Mouse (Mus musculus) liver, embryonic 16.5 days (tissue): Measurements from ENCODE around the gene Npdc1. TPM values are rescaled to one million over a fixed set of nuclear protein-coding genes. Genes with fewer than 3 reads are reported as not detected.

ENCODE experiments used
- ATAC-seq: fragments of 200-750 bp; cut with Nextera tagmentation; 2 replicates; pipeline ENCODE4 v1.8.0; 2017; ENCODE audit warnings: low read depth, mild to moderate bottlenecking, moderate number of reproducible peaks, moderate library complexity
- H3K27ac ChIP-seq: fragments of 300-500 bp; sonication (generic); 2 replicates; pipeline ENCODE4 v1.5.1; 2014; ENCODE audit warnings: mild to moderate bottlenecking, low read length
- H3K27me3 ChIP-seq: fragments of 300-500 bp; sonication (generic); 2 replicates; pipeline ENCODE4 v1.6.1; 2014; ENCODE audit warnings: low read depth, low read length, mixed read lengths; ENCODE audit not compliant: control insufficient read depth, insufficient read depth
- H3K36me3 ChIP-seq: fragments of 300-500 bp; sonication (generic); 2 replicates; pipeline ENCODE4 v1.6.1; 2014; ENCODE audit warnings: mild to moderate bottlenecking; ENCODE audit not compliant: control insufficient read depth, insufficient read depth
- H3K4me1 ChIP-seq: fragments of 300-500 bp; sonication (generic); 2 replicates; pipeline ENCODE4 v1.6.1; 2014; ENCODE audit warnings: low read depth, low read length, mixed read lengths; ENCODE audit not compliant: control insufficient read depth
- H3K4me2 ChIP-seq: fragments of 300-500 bp; sonication (generic); 2 replicates; pipeline ENCODE4 v1.6.1; 2014; ENCODE audit warnings: low read depth, low read length, mixed read lengths
- H3K4me3 ChIP-seq: fragments of 300-500 bp; sonication (generic); 2 replicates; pipeline ENCODE4 v1.5.1; 2014; ENCODE audit warnings: low read depth, mild to moderate bottlenecking, low read length
- H3K9ac ChIP-seq: fragments of 300-500 bp; sonication (generic); 2 replicates; pipeline ENCODE4 v1.6.1; 2014; ENCODE audit warnings: low read depth, low read length
- H3K9me3 ChIP-seq: fragments of 300-500 bp; sonication (generic); replicated peaks from 2 replicates; pipeline ENCODE4 v1.6.1; 2016; ENCODE audit warnings: low read length; ENCODE audit not compliant: control insufficient read depth
- WGBS: fragments of 180-500 bp; shearing (Covaris S2); extraction: QIAGEN DNeasy Blood & Tissue Kit; methylation state at CpG from one replicate; pipeline ENCODE4 v1.1.7; 2014; ENCODE audit not compliant: insufficient replicate concordance; 5-methylcytosine and 5-hydroxymethylcytosine counted together
- polyA plus RNA-seq: library from polyadenylated mRNA; unstranded; fragments of >200 nt; fragmentation: Nextera tagmentation; extraction: Ambion mirVana; gene quantifications from 2 replicates; pipeline ENCODE4 v1.2.1, GENCODE M21; 2015

The Npdc1 gene
- polyA plus RNA-seq, 1 experiment from 2014 or later = 4.8 TPM

DNA sequence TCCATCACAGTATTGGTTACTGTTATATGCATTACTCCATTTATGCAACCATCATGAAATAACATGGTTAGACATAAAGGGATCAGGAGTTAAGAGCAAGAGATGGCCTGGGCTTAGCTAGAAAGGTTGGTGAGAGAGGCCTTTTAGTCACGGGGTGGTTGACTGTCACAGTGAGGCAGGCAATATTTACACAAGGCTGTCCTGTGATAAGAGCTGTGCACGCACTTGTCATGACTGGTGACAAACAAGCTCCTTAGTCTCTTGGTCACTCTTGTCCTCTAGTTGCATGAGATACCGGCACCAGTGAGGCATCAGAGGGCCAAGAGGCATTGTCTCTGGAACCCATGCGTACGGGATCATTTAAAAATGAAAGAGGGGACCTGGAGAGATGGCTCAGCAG lies 14.7 kb upstream of the Npdc1 start:
- no peaks in the 10 kb centered on the region for H3K27me3 ChIP-seq
- H3K4me2 ChIP-seq = no peak overlapping the region
- H3K27ac ChIP-seq = no peak overlapping the region
- no peak overlapping the region for H3K4me3 ChIP-seq
- peak; percentile 82 for ATAC-seq
- H3K36me3 ChIP-seq = no peaks in the 10 kb centered on the region
- 53% methylated on average over 5 of the region's 5 CpGs for WGBS
- no peak overlapping the region for H3K9ac ChIP-seq
- no peaks in the 10 kb centered on the region for H3K9me3 ChIP-seq
- no peaks in the 10 kb centered on the region for H3K4me1 ChIP-seq

GRCm38 (mm10) chr2:25391266-25391665 lies 7.9 kb upstream of the Npdc1 start:
- ATAC-seq = no peak
- WGBS = 61% methylated on average over 5 of the region's 5 CpGs
- no peak overlapping the region for H3K27ac ChIP-seq
- H3K9ac ChIP-seq = no peak overlapping the region
- H3K9me3 ChIP-seq = no peaks in the 10 kb centered on the region
- H3K36me3 ChIP-seq = no peaks in the 10 kb centered on the region
- H3K4me1 ChIP-seq = peaks cover 7% of the 10 kb centered on the region
- no peak overlapping the region for H3K4me3 ChIP-seq
- no peak overlapping the region for H3K4me2 ChIP-seq
- peaks cover 27% of the 10 kb centered on the region for H3K27me3 ChIP-seq

GRCm38 (mm10) chr2:25394281-25395221 lies 4.6 kb upstream of the Npdc1 start:
- ATAC-seq = no peak
- no peak overlapping the region for H3K27ac ChIP-seq
- WGBS = 42% methylated on average over 3 of the region's 3 CpGs

DNA sequence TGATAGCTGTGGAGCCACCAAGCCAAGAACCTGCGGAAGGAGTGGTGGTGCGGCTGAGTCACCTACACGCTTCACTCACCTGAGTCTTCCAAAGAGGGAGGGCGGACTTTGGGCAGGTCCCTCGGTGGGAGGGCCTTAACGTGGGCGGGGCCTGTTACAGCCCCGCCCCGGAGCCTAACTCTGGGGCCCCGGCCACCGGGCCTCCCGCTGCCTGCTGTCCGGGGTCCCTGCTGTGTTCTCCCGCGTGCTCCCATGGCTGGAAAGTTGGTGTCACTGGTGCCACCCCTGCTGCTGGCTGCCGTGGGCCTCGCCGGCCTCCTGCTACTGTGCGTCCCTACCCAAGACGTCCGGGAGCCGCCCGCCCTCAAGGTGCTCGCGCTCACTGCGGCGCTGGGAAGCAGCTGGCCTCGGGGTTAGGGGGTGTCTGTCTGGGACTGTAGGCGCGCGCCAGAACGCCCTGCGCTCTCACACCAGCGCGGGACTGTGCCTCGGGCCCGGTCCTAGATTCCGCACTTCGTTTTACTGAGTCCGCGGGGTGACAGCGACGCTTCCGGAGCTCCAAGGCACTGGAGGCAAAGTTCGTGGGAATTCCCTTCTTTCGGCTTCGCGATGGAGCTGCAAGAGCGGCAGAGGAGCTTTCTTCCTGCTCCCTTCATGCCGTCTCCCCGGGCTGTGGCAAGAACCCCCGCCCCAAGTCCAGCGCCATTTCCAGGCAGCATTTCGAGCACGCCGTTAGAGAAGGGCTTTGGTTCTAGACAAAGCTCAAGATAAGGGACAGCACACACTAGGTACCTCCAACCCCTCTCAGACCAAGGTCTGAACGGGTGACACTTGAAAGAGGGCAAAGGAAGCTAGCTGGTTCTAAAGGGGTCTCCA lies 3.2 kb upstream of the Npdc1 start, which contains the start of gene Entpd2:
Entpd2 (plus strand) TSS at position 154 of the 876 bp plus-strand sequence.
- H3K9ac ChIP-seq = 0 out of 2 replicates have a peak within 1 kb of the TSS, but pooled peaks have one; percentile 16
- peak within 1 kb of the TSS; percentile 48 for H3K4me3 ChIP-seq
- H3K27ac ChIP-seq = no peak within 1 kb of the TSS
- H3K4me1 ChIP-seq = peaks cover 8% of the 10 kb centered on the region
- no peaks in the 10 kb centered on the region for H3K36me3 ChIP-seq
- peak; percentile 64 for ATAC-seq
- H3K4me2 ChIP-seq = peak within 1 kb of the TSS; percentile 64
- H3K9me3 ChIP-seq = no peaks in the 10 kb centered on the region
- under 1% methylated on average over 57 of the region's 57 CpGs for WGBS
- peaks cover 68% of the 10 kb centered on the region for H3K27me3 ChIP-seq

More at GRCm38 (mm10) chr2:25394281-25395221, 4.6 kb upstream of the Npdc1 start:
- no peak overlapping the region for H3K9ac ChIP-seq
- no peak overlapping the region for H3K4me2 ChIP-seq
- H3K9me3 ChIP-seq = no peaks in the 10 kb centered on the region
- no peak overlapping the region for H3K4me3 ChIP-seq
- H3K4me1 ChIP-seq = peaks cover 7% of the 10 kb centered on the region
- peaks cover 54% of the 10 kb centered on the region for H3K27me3 ChIP-seq
- H3K36me3 ChIP-seq = no peaks in the 10 kb centered on the region

- H3K9me3 ChIP-seq = no peaks in the 10 kb centered on the region
- H3K4me2 ChIP-seq = 0 out of 2 replicates have a peak overlapping the region, but pooled peaks have one; percentile 64
- no peak for ATAC-seq
- no peak overlapping the region for H3K9ac ChIP-seq
- no peak overlapping the region for H3K27ac ChIP-seq
- no peak overlapping the region for H3K4me3 ChIP-seq
- H3K36me3 ChIP-seq = no peaks in the 10 kb centered on the region
- peaks cover 74% of the 10 kb centered on the region for H3K27me3 ChIP-seq
- WGBS = 23% methylated on average over 3 of the region's 3 CpGs
- H3K4me1 ChIP-seq = peaks cover 8% of the 10 kb centered on the region
These were observed 2.6 kb upstream of the Npdc1 start for GRCm38 (mm10) chr2:25396597-25396983.

DNA sequence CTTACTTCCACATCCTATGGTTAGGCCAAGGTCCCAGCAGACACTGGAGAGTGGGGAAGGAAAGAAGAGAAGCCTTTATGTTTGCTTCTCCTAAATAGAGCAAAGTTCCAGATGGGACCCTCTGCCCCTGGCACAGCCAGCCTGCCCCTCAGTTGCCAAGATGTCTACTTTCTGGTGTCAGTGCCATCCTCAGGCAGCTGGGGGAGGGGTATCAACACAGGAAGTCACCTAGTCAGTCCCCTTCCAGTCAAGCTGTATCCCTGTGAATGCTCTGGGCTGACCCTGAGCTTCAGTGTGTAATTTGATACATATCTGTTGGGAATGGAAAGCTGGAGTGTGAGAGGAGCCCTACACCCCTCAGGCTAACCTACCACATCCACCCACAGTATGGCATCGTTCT lies 2.1 kb upstream of the Npdc1 start:
- no peak overlapping the region for H3K4me2 ChIP-seq
- H3K36me3 ChIP-seq = no peaks in the 10 kb centered on the region
- WGBS = 8% methylated on average over 1 of the region's 1 CpGs
- no peak overlapping the region for H3K9ac ChIP-seq
- no peak overlapping the region for H3K27ac ChIP-seq
- H3K9me3 ChIP-seq = no peaks in the 10 kb centered on the region
- H3K4me1 ChIP-seq = peaks cover 8% of the 10 kb centered on the region
- no peak overlapping the region for H3K4me3 ChIP-seq
- ATAC-seq = no peak
- H3K27me3 ChIP-seq = peaks cover 76% of the 10 kb centered on the region

DNA sequence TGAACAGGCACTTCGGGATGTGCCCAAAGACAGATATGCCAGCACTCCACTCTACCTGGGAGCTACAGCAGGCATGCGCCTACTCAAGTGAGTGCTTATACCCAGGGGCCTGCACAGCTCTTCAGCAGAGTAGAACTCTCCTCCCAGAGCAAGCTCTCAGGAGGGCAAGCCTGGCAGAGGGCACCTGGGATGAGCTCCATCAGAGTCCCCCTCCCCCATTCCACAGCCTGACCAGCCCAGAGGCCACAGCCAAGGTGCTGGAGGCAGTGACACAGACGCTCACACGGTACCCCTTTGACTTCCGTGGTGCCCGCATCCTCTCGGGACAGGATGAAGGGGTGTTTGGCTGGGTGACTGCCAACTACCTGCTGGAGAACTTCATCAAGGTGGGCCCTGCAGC lies 1.1 kb upstream of the Npdc1 start:
- no peak overlapping the region for H3K4me3 ChIP-seq

DNA sequence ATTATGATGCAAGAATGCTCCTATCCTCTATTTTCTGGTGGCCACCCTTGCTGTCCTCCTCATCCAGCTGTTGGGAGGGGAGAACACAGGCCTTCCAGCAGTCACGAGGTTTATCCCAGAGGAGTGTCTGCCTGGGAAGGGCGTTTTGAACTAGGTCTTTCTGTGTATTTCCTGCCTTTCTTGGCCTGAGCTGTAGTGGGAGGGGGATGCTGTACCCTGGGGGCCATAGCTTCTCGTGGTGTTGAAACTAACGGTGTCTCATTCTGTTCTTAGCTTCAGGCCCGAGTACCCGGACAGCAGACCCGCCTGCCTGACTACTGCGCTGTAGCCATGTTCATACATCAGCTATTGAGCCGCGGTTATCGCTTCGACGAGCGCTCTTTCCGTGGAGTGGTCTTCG lies 1.1 kb downstream of the Npdc1 start:
- H3K36me3 ChIP-seq = no peaks in the 10 kb centered on the region
- H3K4me1 ChIP-seq = peaks cover 11% of the 10 kb centered on the region
- 17% methylated on average over 16 of the region's 16 CpGs for WGBS
- ATAC-seq = no peak
- H3K9me3 ChIP-seq = no peaks in the 10 kb centered on the region
- H3K9ac ChIP-seq = no peak overlapping the region
- peaks cover 89% of the 10 kb centered on the region for H3K27me3 ChIP-seq
- H3K4me2 ChIP-seq = no peak overlapping the region
- no peak overlapping the region for H3K4me3 ChIP-seq
- H3K27ac ChIP-seq = no peak overlapping the region

More for the DNA sequence above, 1.1 kb upstream of the Npdc1 start:
- Histone ChIP-seq H3K9ac (no peak overlapping the region), H3K4me1 (peaks cover 11% of the 10 kb centered on the region), H3K36me3 (no peaks in the 10 kb centered on the region), H3K27me3 (peaks cover 86% of the 10 kb centered on the region), H3K27ac (no peak overlapping the region), H3K9me3 (no peaks in the 10 kb centered on the region), H3K4me2 (no peak overlapping the region)
- no peak for ATAC-seq
- 74% methylated on average over 7 of the region's 7 CpGs for WGBS
